Mouse (Mus musculus) kidney, embryonic 16.5 days (tissue): ENCODE measurements around the gene Ugt2a3. TPM values are rescaled to one million over a fixed set of nuclear protein-coding genes. Genes with fewer than 3 reads are reported as not detected.
"Not testable (repeated sequence)": the region's sequence is repeated elsewhere in the genome, so short reads cannot be mapped to it uniquely, and the experiment has no call there.

Source experiments
- ATAC-seq: fragments of 200-750 bp; cut with Nextera tagmentation; 2 replicates; pipeline ENCODE4 v1.8.0; 2017; ENCODE audit warnings: moderate TSS enrichment; ENCODE audit not compliant: low FRiP score, low TSS enrichment
- H3K27ac ChIP-seq: fragments of 300-500 bp; sonication (generic); 2 replicates; pipeline ENCODE4 v1.5.1; 2014; ENCODE audit warnings: low read length
- H3K27me3 ChIP-seq: fragments of 300-500 bp; sonication (generic); 2 replicates; pipeline ENCODE4 v1.6.1; 2014; ENCODE audit warnings: low read length, control low read depth, mixed read lengths; ENCODE audit not compliant: insufficient read depth
- H3K36me3 ChIP-seq: fragments of 300-500 bp; sonication (generic); 2 replicates; pipeline ENCODE4 v1.6.1; 2014; ENCODE audit warnings: low read length, control low read depth, mixed read lengths; ENCODE audit not compliant: insufficient read depth
- H3K4me1 ChIP-seq: fragments of 300-500 bp; sonication (generic); 2 replicates; pipeline ENCODE4 v1.6.1; 2014; ENCODE audit warnings: low read length, control low read depth, mixed read lengths; ENCODE audit not compliant: insufficient read depth
- H3K4me2 ChIP-seq: fragments of 300-500 bp; sonication (generic); replicated peaks from 2 replicates; pipeline ENCODE4 v1.6.1; 2014; ENCODE audit warnings: low read depth, low read length
- H3K4me3 ChIP-seq: fragments of 300-500 bp; sonication (generic); 2 replicates; pipeline ENCODE4 v1.5.1; 2014; ENCODE audit warnings: mild to moderate bottlenecking, low read length
- H3K9ac ChIP-seq: fragments of 300-500 bp; sonication (generic); replicated peaks from 2 replicates; pipeline ENCODE4 v1.6.1; 2014; ENCODE audit warnings: low read length
- H3K9me3 ChIP-seq: fragments of 300-500 bp; sonication (generic); 2 replicates; pipeline ENCODE4 v1.6.1; 2016; ENCODE audit warnings: low read length, control low read depth
- WGBS: fragments of 180-500 bp; shearing (Covaris S2); extraction: QIAGEN DNeasy Blood & Tissue Kit; methylation state at CpG from one replicate; pipeline ENCODE4 v1.1.7; 2014; 5-methylcytosine and 5-hydroxymethylcytosine counted together
- polyA plus RNA-seq: library from polyadenylated mRNA; unstranded; fragments of >200 nt; fragmentation: Nextera tagmentation; extraction: Ambion mirVana; gene quantifications from 2 replicates; pipeline ENCODE4 v1.2.1, GENCODE M21; 2015

Ugt2a3 gene
- 0.12 and 0.15 TPM in 2 replicates for polyA plus RNA-seq

GRCm38 (mm10) chr5:87336961-87337697 is at the start of gene Ugt2a3:
Gene Ugt2a3, minus strand, starts transcription at chr5:87337195.
- 73% methylated on average over 11 of the region's 11 CpGs for WGBS
- Histone ChIP-seq H3K27me3 (no peaks in the 10 kb centered on the region), H3K9ac (no peak within 1 kb of the TSS), H3K36me3 (no peaks in the 10 kb centered on the region), H3K4me2 (no peak within 1 kb of the TSS), H3K4me1 (no peaks in the 10 kb centered on the region), H3K9me3 (no peaks in the 10 kb centered on the region), H3K27ac (no peak within 1 kb of the TSS), H3K4me3 (no peak within 1 kb of the TSS)
- no peak for ATAC-seq

- no peak overlapping the region for H3K9ac ChIP-seq
- WGBS: 68% methylated on average over 2 of the region's 2 CpGs
- no peaks in the 10 kb centered on the region for H3K4me1 ChIP-seq
- H3K27me3 ChIP-seq: no peaks in the 10 kb centered on the region
- no peak overlapping the region for H3K4me3 ChIP-seq
- H3K4me2 ChIP-seq: no peak overlapping the region
- H3K36me3 ChIP-seq: no peaks in the 10 kb centered on the region
- no peaks in the 10 kb centered on the region for H3K9me3 ChIP-seq
- no peak for ATAC-seq
- H3K27ac ChIP-seq: no peak overlapping the region
Observed at GRCm38 (mm10) chr5:87380234-87380633, 43.2 kb upstream of the Ugt2a3 start.

GRCm38 (mm10) chr5:87379825-87380224 is 42.8 kb upstream of the Ugt2a3 start:
- Histone ChIP-seq H3K9me3 (no peaks in the 10 kb centered on the region), H3K9ac (no peak overlapping the region), H3K4me1 (no peaks in the 10 kb centered on the region), H3K4me3 (no peak overlapping the region), H3K27ac (no peak overlapping the region), H3K27me3 (no peaks in the 10 kb centered on the region), H3K36me3 (no peaks in the 10 kb centered on the region), H3K4me2 (no peak overlapping the region)
- ATAC-seq: no peak

- Histone ChIP-seq H3K9me3 (no peaks in the 10 kb centered on the region), H3K4me2 (no peak overlapping the region), H3K27ac (no peak overlapping the region), H3K4me3 (no peak overlapping the region), H3K9ac (no peak overlapping the region), H3K27me3 (no peaks in the 10 kb centered on the region), H3K4me1 (no peaks in the 10 kb centered on the region), H3K36me3 (no peaks in the 10 kb centered on the region)
- no peak for ATAC-seq
- WGBS: 92% methylated on average over 3 of the region's 3 CpGs
Observed at GRCm38 (mm10) chr5:87375874-87376383, 38.9 kb upstream of the Ugt2a3 start.

- Histone ChIP-seq H3K27ac (no peak overlapping the region), H3K9me3 (no peaks in the 10 kb centered on the region), H3K27me3 (no peaks in the 10 kb centered on the region), H3K9ac (no peak overlapping the region), H3K4me3 (no peak overlapping the region), H3K4me2 (no peak overlapping the region), H3K36me3 (no peaks in the 10 kb centered on the region), H3K4me1 (no peaks in the 10 kb centered on the region)
- ATAC-seq: no peak
- 74% methylated on average over 1 of the region's 1 CpGs for WGBS
Observed at GRCm38 (mm10) chr5:87373502-87373863, 36.5 kb upstream of the Ugt2a3 start.

GRCm38 (mm10) chr5:87372788-87373501 is 36.0 kb upstream of the Ugt2a3 start:
- H3K27me3 ChIP-seq, H3K9me3 ChIP-seq, H3K9ac ChIP-seq, H3K36me3 ChIP-seq, H3K27ac ChIP-seq, H3K4me3 ChIP-seq, ATAC-seq, H3K4me2 ChIP-seq, H3K4me1 ChIP-seq: not testable (repeated sequence)
- 63% methylated on average over 4 of the region's 4 CpGs for WGBS

GRCm38 (mm10) chr5:87350350-87350749 is 13.4 kb upstream of the Ugt2a3 start:
- Histone ChIP-seq H3K4me1 (no peaks in the 10 kb centered on the region), H3K27ac (no peak overlapping the region), H3K36me3 (no peaks in the 10 kb centered on the region), H3K9ac (no peak overlapping the region), H3K4me3 (no peak overlapping the region), H3K27me3 (no peaks in the 10 kb centered on the region), H3K4me2 (no peak overlapping the region), H3K9me3 (no peaks in the 10 kb centered on the region)
- ATAC-seq: no peak
- WGBS: 24% methylated on average over 1 of the region's 1 CpGs

GRCm38 (mm10) chr5:87349150-87349549 is 12.2 kb upstream of the Ugt2a3 start:
- not testable (repeated sequence) for H3K9me3 ChIP-seq, H3K27me3 ChIP-seq, H3K4me1 ChIP-seq, ATAC-seq, H3K4me2 ChIP-seq, H3K36me3 ChIP-seq, H3K9ac ChIP-seq, H3K27ac ChIP-seq, H3K4me3 ChIP-seq
- 78% methylated on average over 1 of the region's 1 CpGs for WGBS

- H3K9me3 ChIP-seq, H3K36me3 ChIP-seq, H3K27ac ChIP-seq, H3K9ac ChIP-seq, H3K4me3 ChIP-seq, H3K4me1 ChIP-seq, H3K4me2 ChIP-seq, H3K27me3 ChIP-seq, ATAC-seq: not testable (repeated sequence)
- WGBS: 71% methylated on average over 2 of the region's 2 CpGs
Observed at GRCm38 (mm10) chr5:87347479-87348078, 10.6 kb upstream of the Ugt2a3 start.

GRCm38 (mm10) chr5:87340461-87340860 is 3.5 kb upstream of the Ugt2a3 start:
- no peaks in the 10 kb centered on the region for H3K9me3 ChIP-seq
- no peak overlapping the region for H3K4me3 ChIP-seq
- H3K27me3 ChIP-seq: no peaks in the 10 kb centered on the region
- H3K36me3 ChIP-seq: no peaks in the 10 kb centered on the region
- H3K9ac ChIP-seq: no peak overlapping the region
- H3K27ac ChIP-seq: no peak overlapping the region
- 83% methylated on average over 5 of the region's 5 CpGs for WGBS
- H3K4me2 ChIP-seq: no peak overlapping the region
- H3K4me1 ChIP-seq: no peaks in the 10 kb centered on the region
- ATAC-seq: no peak
